ENCODE assay signal across 12 mouse cellular contexts in the genomic region with DNA sequence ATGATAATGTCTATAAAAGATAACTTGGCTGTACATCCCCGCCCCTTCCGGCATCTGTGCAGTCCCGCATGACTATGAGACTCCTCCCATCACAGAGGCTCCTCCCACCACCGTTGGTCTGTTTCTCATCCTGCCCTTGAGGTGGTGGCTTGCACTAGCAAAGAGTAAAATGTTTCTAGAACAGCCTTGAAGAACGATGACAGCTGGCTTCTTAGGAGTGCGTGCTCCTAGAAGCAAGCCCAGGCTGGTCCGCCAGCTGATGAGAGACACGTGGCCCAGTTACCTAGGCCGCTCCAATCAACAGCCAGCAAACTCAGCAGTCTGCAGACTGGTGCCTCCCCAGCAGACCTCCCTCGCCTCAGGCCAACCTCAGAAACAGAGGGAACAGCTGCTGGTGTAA. TPM values are rescaled to one million over a fixed set of nuclear protein-coding genes. Genes with fewer than 3 reads are reported as not detected.
A peak's percentile ranks its signal among the peaks of the same experiment; 100 is the strongest.
DNase-seq lines count a peak whose midpoint lies in the region; ATAC-seq lines count a peak whose summit lies in the region.
"Had no signal": no experiment of that assay in that cellular context is flagged by ENCODE, and none has a peak within 500 bp of the region (broad histone marks: within the 10 kb centered on the region; RNA-seq: fewer than 3 reads in every experiment).

No protein-coding gene starts in this region.

- H3K4me1 ChIP-seq in forebrain, embryonic 14.5 days (ENCODE audit: control insufficient read depth, insufficient read depth, low read length), result no peaks in the 10 kb centered on the region
- H3K4me1 ChIP-seq in forebrain, embryonic 15.5 days, result peaks cover 4% of the 10 kb centered on the region
- peaks cover 4% of the 10 kb centered on the region; the same call in 1 of the 2 replicates for H3K4me1 ChIP-seq in midbrain, embryonic 13.5 days (replicated peaks)
- H3K4me1 ChIP-seq in midbrain, embryonic 11.5 days (ENCODE audit: control insufficient read depth, insufficient read depth, low read length), result no peaks in the 10 kb centered on the region

- no peaks in the 10 kb centered on the region for H3K9me3 ChIP-seq in forebrain, embryonic 14.5 days (replicated peaks; ENCODE audit: control insufficient read depth, low read length)
- H3K9me3 ChIP-seq in forebrain, embryonic 15.5 days, result no peaks in the 10 kb centered on the region
- no peaks in the 10 kb centered on the region for H3K9me3 ChIP-seq in midbrain, embryonic 13.5 days
- no peaks in the 10 kb centered on the region for H3K9me3 ChIP-seq in midbrain, embryonic 11.5 days (ENCODE audit: control insufficient read depth, low read length)

- WGBS in forebrain, embryonic 14.5 days, result 51% methylated on average over 10 of the region's 10 CpGs
- 45% methylated on average over 10 of the region's 10 CpGs for WGBS in forebrain, embryonic 15.5 days
- WGBS in midbrain, embryonic 13.5 days, result 55% methylated on average over 10 of the region's 10 CpGs
- WGBS in midbrain, embryonic 11.5 days, result 55% methylated on average over 10 of the region's 10 CpGs

- no peaks in the 10 kb centered on the region for H3K36me3 ChIP-seq in forebrain, embryonic 14.5 days (ENCODE audit: control insufficient read depth, insufficient read depth, low read length)
- H3K36me3 ChIP-seq in forebrain, embryonic 15.5 days, result no peaks in the 10 kb centered on the region
- no peaks in the 10 kb centered on the region for H3K36me3 ChIP-seq in midbrain, embryonic 13.5 days
- no peaks in the 10 kb centered on the region for H3K36me3 ChIP-seq in midbrain, embryonic 11.5 days (ENCODE audit: control insufficient read depth, insufficient read depth, low read length)
- no peaks in the 10 kb centered on the region for H3K36me3 ChIP-seq in splenic B cell, adult 2 months (ENCODE audit: control insufficient read depth, insufficient read depth, low read length, poor library complexity, severe bottlenecking)

- no peak overlapping the region for H3K4me3 ChIP-seq in forebrain, embryonic 14.5 days (ENCODE audit: low read depth, low read length)
- H3K4me3 ChIP-seq in forebrain, embryonic 15.5 days, result no peak overlapping the region
- no peak overlapping the region for H3K4me3 ChIP-seq in midbrain, embryonic 13.5 days (replicated peaks)
- H3K4me3 ChIP-seq in midbrain, embryonic 11.5 days (ENCODE audit: low read depth, low read length), result no peak overlapping the region
- H3K4me3 ChIP-seq: megakaryocyte, embryonic 14.5 days had no signal

- no peak overlapping the region for H3K27ac ChIP-seq in forebrain, embryonic 14.5 days (ENCODE audit: low read depth, low read length)
- H3K27ac ChIP-seq in forebrain, embryonic 15.5 days (replicated peaks), result no peak overlapping the region
- H3K27ac ChIP-seq in midbrain, embryonic 13.5 days, result no peak overlapping the region
- H3K27ac ChIP-seq in midbrain, embryonic 11.5 days (ENCODE audit: low read depth, low read length), result no peak overlapping the region

- no peak overlapping the region for H3K9ac ChIP-seq in forebrain, embryonic 14.5 days (ENCODE audit: low read length)
- no peak overlapping the region for H3K9ac ChIP-seq in forebrain, embryonic 15.5 days (replicated peaks)
- H3K9ac ChIP-seq in midbrain, embryonic 13.5 days (replicated peaks), result no peak overlapping the region
- H3K9ac ChIP-seq in midbrain, embryonic 11.5 days (ENCODE audit: low read length), result no peak overlapping the region

- ATAC-seq in forebrain, embryonic 14.5 days, result no peak
- no peak for ATAC-seq in forebrain, embryonic 15.5 days (replicated peaks)
- ATAC-seq in midbrain, embryonic 13.5 days, result peak; percentile 27; the same call in 1 of the 2 replicates
- ATAC-seq in midbrain, embryonic 11.5 days (ENCODE audit: low FRiP score), result no peak

- H3K4me2 ChIP-seq in forebrain, embryonic 14.5 days (ENCODE audit: low read length), result no peak overlapping the region
- no peak overlapping the region for H3K4me2 ChIP-seq in forebrain, embryonic 15.5 days (replicated peaks)
- H3K4me2 ChIP-seq in midbrain, embryonic 13.5 days (replicated peaks), result no peak overlapping the region
- no peak overlapping the region for H3K4me2 ChIP-seq in midbrain, embryonic 11.5 days

- no peaks in the 10 kb centered on the region; the same call in 1 of the 2 replicates for H3K27me3 ChIP-seq in forebrain, embryonic 14.5 days (replicated peaks; ENCODE audit: control insufficient read depth, insufficient read depth, low read length)
- H3K27me3 ChIP-seq in forebrain, embryonic 15.5 days, result no peaks in the 10 kb centered on the region
- no peaks in the 10 kb centered on the region for H3K27me3 ChIP-seq in midbrain, embryonic 13.5 days
- H3K27me3 ChIP-seq in midbrain, embryonic 11.5 days (ENCODE audit: control insufficient read depth, insufficient read depth, low read length), result no peaks in the 10 kb centered on the region
- H3K27me3 ChIP-seq in splenic B cell, adult 2 months (ENCODE audit: control insufficient read depth, insufficient read depth, low read length, poor library complexity, severe bottlenecking), result no peaks in the 10 kb centered on the region

- DNase-seq in forebrain, embryonic 14.5 days (ENCODE audit: low spot score), result peak; percentile 14
- DNase-seq in midbrain, embryonic 11.5 days (ENCODE audit: low spot score, missing footprints), result no peak
- peak; percentile 49 for DNase-seq in forelimb bud, embryonic 11.5 days (ENCODE audit: low read depth, low spot score)
- DNase-seq in splenic B cell, adult 2 months (ENCODE audit: low read depth, low spot score), result peak; percentile 22
- no peak for DNase-seq in frontal cortex, postnatal 25 days (ENCODE audit: low spot score in 2 of 2)
- no peak for DNase-seq in right cerebral cortex, adult 18-20 months
- DNase-seq: cerebellum, postnatal 10 days; heart, postnatal 14 days had no signal

RNA-seq across cellular contexts. Expression of a gene that starts 21.1 kb away (rescaled TPM):
- polyA plus RNA-seq in forebrain, embryonic 14.5 days (2014; fragmentation: Nextera tagmentation; extraction: Ambion mirVana), result 21.8 and 22.5 TPM in 2 replicates
- 38.5 and 39.3 TPM in 2 replicates for polyA plus RNA-seq in forebrain, embryonic 15.5 days (2015; fragmentation: Nextera tagmentation; extraction: Ambion mirVana)
- 43.3 and 52.5 TPM in 2 replicates for polyA plus RNA-seq in midbrain, embryonic 13.5 days (2015; fragmentation: Nextera tagmentation; extraction: Ambion mirVana)
- polyA plus RNA-seq in midbrain, embryonic 11.5 days (2014; fragmentation: Nextera tagmentation; extraction: Ambion mirVana), result 20.5 and 22.6 TPM in 2 replicates

RNA-seq across cellular contexts. Expression of a gene that starts 45.4 kb away (rescaled TPM):
- polyA plus RNA-seq in forebrain, embryonic 14.5 days (2014; fragmentation: Nextera tagmentation; extraction: Ambion mirVana), result not detected in 2 replicates
- not detected in 2 replicates for polyA plus RNA-seq in forebrain, embryonic 15.5 days (2015; fragmentation: Nextera tagmentation; extraction: Ambion mirVana)
- not detected in 2 replicates for polyA plus RNA-seq in midbrain, embryonic 13.5 days (2015; fragmentation: Nextera tagmentation; extraction: Ambion mirVana)
- polyA plus RNA-seq in midbrain, embryonic 11.5 days (2014; fragmentation: Nextera tagmentation; extraction: Ambion mirVana), result not detected in 2 replicates
- polyA plus RNA-seq: C2C12 had no signal

Comparison
In these comparisons a context has a peak if more than half of its experiments do, and no peak if none do; other contexts are left out.
1. DNase-seq: peak in forebrain, embryonic 14.5 days (single experiment), forelimb bud, embryonic 11.5 days (single experiment) and splenic B cell, adult 2 months (single experiment); none in midbrain, embryonic 11.5 days (single experiment), frontal cortex, postnatal 25 days (0 of 2) and right cerebral cortex, adult 18-20 months (single experiment).